Mouse (Mus musculus) right cerebral cortex, postnatal 4 days (tissue): Measurements from ENCODE around the gene Slc4a3.

Source experiments
- DNase-seq: peaks from one replicate; pipeline ENCODE4 v3.0.0-alpha.2; 2022

Gene Slc4a3

DNA sequence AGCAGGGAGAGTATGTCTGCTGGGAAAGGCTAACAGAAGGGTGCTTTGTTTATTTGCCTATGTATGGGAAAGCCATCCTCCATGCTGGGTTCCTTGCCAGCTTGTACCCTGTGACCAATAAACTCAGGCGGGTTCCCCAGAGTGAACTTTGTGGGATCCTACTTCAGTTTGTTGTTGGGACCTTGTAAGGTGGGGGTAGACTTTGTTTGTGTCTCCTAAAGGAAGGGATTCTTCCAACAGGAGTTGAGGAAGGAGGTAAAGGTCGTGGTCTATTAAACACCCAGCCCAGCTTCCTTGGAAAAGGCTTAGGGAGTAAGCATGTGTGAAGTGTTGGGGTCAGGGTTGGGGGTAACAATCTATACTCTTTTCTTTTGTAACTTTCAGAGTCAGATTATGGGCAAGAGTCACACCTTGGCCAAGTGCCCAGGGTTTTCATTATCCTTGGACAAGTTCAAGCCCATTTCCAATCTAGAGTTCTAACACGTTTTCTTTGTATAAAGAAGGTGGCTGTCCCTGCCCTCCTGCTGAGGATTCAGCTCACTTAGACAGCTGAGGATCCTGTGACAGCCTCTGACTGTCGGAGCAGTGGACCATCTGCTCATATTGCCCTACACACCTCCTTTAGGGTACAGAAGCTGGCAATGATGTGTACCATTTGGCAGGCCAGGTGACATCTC is 15.3 kb downstream of the Slc4a3 start:
- DNase-seq: no peak

DNA sequence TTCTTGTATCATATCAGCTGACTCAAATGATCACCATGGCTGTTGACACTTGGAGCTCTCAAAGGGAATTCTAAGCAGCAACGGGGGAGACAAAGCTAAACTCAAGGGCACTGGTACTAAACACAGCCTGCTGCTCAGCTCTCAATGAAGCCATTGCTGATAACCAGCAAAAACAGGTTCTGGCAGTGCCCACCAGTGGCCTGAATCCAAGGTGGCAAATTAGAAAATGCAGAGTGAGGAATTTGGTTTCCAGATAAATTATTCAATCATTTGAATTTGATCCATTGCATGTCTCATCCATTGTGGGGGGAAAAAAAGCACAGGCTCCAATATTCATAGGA is 15.8 kb downstream of the Slc4a3 start:
- DNase-seq: no peak

DNA sequence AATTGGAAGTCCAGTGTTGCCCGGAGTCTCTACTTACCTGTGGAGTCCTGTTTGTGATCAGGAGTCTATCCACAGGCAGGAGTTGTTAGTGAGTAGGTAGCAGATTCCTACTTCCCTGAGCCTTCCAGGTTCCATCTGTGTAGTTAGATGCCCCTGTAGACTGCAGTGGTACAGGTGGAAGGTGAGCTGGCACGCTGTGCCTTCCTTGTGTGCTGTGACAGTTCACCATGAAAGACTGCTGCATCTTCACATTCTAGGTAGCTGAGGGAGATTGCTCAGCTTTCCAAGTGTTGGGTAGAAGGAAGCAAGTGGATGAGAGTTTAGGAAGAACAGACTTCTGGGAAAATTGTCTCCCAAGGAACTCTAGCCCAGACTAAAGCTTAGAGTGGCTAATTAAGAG is 18.0 kb downstream of the Slc4a3 start:
- no peak for DNase-seq

DNA sequence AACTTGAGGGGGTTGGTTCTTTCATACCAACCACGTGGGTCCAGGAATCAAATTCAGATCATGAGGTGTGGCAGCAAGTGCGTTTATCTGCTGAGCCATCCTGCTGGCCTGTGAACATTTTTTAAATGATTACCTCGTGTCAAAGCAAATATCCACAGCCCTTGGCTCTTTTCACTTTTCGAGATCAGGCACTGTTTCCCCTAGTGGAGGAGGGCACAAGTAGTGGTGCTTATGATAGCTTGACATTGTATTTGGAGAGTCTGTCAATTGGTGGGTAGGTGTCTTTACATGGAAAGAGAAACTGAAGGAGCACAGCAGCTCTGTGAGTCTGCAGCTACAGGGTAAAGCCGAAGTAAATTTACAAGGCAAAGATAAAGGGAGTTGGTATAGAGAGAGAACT is 18.9 kb downstream of the Slc4a3 start:
- no peak for DNase-seq

DNA sequence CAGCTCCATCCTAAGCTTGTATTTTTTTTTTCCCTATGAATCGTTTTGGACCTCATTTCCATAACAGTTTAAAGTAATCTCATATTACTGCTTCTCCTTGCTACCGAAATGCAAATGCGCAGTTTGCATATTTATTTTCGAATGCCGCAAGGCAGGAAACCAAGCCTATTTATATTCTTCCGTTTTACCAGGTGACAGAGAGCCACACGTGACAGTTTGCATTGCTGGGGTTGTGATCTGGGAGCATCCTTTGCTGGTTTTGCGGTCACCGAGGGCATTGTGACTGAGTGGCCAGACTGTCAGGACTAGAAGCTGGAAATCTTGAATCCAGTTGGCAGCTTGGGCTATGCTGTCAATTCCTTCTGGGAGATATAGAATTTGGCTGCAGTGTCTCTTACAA is 19.6 kb downstream of the Slc4a3 start:
- no peak for DNase-seq

DNA sequence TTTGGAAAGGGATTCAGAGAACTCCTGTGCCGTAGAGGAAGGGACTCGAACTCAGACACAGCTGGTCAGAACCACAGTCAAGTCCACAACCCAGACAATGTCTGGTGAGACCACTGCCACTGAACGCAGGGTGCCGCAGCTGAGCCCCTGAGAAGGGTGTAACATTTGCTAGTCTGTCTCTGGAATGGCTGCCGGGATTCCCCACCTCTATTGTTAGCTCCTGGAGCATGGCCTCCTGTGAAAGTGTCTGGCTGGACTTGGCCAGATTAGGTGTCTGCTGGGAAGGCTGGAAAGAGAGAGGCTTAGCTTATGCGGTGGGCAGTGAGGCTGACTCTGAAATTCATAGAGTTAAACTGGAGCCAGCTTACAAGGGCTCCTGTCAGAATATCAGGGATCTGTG is 24.3 kb downstream of the Slc4a3 start:
- DNase-seq: no peak

DNA sequence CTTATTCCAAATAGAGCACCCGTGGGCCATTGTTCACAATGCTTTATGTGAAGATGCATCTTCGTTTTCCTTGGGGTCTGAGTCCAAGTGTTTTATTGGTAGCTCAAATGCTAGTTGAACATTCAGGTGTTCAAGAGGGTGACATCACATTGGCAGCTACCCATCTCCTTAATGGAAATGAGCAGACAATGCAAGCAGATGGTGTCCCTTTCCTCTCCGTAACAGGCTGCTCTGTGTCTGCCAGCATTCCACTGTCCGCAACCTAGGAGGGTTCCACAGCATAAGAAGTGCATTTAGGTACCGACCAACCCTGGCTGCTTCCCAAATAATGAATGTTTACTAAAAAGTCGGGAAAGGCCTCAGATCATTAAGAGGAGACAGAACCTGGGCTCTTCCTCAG is 26.7 kb downstream of the Slc4a3 start:
- no peak for DNase-seq

DNA sequence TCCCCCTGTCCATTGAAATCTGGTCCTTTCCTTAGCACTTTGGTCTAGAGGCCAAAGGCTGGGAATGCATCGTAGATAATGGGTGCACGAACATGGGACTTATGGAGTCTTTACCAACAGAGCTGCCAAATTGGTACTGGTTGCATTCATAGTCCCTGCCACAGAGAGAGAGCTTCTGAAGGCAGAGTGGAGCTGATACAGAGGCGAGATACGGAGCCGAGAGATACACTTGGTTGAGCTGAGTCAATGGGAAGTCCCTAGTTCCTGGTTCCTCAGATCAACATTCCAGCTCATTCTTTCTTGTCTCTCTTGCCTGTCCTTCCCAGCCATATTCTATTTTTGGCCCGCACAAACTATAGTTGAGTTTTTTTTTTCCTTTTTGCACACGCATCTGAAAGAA is 27.6 kb downstream of the Slc4a3 start:
- no peak for DNase-seq

DNA sequence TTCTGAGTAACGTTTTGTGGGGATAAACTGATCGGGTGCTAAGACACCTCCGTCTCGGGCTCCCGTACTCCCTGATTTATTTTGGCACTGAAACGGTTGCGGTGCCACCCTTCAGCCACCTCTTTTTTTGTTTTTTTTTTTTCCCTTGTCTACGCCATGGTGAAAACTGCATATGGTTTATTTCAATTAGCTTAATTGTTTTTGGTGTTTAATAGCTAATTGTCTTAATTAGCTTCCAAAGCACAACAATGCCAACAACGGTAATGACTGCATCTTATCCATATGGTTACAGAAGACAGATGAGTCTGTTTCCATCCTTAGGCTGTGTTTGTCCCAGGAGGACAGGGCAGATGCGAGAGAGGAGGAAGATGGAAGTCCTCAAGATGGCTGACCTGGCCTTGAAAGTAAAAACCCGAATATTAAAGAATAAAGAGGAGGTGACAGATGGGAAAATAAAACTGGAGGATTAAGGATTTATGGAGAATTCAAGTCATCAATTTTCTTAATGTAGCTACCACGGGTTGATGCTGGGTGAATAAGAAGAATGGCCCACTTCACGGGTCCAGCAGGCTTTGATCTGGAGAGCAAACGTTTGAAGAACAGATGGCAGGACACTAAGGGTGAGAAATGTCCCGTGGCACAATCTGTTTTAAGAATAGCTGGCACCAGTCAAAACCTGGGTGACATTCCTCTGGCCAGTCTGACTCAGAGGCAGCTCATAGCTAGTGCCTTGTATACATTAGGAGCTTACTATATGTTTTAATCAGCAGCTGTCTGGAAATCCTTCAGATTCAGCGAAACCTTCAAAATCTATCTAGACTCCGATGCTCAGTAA is 28.6 kb downstream of the Slc4a3 start:
- DNase-seq: no peak

DNA sequence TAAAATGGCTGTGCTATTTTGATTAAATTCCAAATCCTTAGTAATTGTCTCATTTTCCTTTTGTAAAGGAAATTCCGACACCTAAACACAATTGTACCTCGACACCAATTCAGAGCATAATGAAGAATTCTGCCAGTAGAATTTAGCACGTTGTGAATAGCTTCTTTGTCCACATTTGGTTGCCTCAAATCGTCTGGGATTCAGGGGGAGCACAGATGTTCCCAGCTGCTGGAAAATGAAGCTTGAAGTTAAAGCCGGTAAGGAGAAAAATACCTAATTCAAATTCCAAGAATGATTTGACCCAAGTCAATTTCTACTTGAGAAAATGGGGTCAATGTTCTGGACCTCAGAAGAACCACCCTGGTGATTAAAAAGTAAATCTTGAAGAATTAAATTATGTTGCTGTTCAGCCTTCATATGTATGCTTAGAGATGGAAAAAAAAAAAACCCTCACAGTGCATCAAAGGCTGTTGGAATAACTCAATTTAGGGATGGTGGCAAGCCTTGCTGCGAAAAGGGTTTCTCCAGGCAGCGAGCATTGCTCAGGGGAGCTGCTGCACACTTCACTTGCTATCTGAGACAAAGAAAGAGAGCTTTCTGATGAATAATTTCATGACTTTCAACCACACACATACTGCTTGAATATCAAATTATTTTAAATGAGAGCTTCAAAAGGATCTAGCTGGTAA is 36.0 kb downstream of the Slc4a3 start:
- no peak for DNase-seq

DNA sequence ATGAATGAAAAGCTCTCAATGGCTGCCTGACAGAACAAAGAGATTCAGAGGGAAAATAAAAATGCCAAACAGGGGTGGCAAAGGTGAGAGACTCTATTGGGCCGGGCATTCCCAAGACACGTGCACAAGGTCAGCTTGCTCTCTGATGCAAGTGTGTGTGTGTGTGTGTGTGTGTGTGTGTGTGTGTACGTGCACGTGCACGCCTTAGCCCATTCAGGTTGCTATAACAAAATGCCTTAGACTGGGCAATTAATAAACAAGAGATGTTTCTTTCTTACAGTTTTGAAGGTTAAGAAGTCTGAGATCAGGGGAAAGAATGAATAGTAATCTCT is 36.5 kb downstream of the Slc4a3 start:
- DNase-seq: no peak

DNA sequence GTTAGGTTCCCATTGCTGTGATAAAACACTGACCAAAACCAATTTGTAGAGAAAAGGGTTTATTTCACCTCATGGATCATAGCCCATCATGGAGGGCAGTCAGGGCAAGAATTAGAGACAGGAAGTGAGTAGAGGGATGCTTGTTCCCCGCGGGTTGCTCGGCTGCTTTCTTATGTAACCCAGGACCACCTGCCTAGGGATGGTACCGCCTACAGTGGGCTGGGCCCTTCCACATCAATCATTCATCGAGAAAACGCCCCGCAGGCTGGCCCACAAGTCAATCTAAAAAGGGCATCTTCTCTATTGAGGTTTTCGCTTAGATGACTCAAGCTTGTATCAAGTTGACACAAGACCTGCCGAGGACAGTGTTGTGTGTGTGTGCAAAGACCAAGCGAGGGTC is 37.0 kb downstream of the Slc4a3 start:
- no peak for DNase-seq

DNA sequence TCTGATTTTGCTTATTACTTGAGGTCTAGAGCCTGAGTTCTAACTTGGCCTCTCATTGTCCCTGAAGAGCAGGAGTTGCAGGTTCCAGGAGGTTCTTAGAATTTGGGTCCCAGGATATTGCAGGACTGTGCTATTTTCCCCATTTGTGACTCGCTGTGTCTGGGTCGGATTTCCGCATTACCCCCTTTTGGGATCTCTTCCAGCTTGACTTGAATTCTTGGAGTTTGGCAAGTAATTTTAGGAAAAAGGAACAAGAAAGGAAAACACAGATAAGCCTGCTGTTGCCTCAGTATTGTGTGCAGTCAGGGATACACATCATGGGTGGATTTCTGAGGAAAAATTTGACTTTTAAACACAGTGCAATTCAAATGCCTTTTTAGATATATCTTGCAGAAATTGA is 40.7 kb downstream of the Slc4a3 start:
- DNase-seq: no peak

DNA sequence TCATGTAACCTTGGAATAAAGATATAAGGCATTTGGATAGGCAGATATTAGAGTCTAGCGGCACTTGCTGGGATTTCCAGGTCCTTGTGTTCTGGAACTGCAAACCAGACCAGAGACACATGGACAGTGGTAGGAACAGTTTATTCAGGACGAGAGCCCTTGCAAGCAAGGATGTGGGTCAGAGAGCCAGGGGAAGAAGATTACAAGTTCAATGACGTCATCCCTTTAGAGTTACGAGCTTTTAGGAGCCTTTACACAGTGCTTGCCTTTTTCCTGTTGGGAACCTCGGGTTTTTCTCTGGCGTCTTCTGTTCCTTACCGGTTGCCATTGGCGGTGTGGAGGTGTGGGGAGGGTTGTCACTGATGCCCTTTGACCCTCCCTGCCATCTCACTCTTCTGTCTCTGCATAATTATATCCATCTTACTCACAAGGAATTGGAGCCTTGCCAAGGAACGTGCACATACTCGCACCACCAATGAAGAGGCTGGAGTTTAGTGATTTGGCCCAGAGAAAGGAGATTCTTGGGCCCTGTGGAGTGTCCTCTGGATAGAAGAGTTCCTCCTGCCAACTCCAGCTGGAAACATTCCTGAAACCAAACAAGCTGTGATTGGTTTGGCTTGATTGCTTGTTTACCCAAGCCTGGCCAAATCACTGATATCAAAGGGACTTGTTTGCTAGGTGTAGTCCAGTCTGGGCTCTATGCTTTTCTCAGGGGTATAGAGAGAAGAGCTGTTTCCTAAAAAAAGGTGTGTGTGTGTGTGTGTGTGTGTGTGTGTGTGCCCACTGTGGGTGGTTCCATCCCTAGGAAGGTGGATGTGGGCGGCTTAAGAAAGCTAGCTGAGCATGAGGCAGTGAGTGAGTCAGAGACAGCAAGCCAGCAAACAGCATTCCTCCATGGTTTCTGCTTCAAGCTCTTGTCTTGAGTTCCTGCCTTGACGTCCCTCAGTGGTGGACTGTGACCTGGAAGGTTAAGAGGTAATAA is 42.0 kb downstream of the Slc4a3 start:
- no peak for DNase-seq

DNA sequence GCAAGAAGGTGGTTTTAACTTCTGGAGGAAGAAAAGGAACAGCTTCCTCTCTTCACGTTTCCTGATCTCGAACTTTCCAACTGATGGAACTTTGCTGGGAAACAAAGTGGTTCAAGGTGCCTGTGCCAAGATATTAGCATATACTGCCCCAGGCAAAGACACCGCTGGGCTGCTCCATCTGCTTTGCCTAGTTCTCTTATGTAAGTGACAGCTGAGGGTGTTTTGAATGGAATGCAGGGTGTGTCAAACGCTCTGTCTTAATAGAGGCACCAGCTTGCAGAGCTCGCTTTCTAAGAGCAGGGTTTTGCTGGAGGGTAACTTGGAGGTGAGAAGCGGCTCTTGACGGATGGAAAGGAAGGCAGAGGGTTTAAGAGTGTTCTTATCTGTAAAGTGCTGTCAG is 42.8 kb downstream of the Slc4a3 start:
- DNase-seq: no peak

DNA sequence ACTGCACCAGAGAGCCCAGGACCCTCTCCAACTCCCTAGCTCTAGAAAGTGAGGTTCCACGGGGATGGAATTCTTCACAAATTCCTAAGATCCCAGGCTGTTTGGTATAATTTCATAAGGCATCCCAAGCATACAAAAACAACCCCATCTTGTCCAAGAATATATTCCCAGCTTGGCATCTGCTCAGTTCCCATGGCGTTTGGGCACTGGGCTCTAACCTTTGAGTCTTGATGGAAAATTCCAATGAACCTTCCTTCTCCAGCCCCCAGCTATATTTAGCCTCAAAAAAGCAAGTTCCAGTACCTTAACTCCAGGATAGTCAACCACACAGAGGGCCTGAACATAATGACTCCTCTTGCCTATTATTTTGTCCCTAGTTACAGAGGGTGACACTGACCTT is 43.9 kb downstream of the Slc4a3 start:
- DNase-seq: no peak

DNA sequence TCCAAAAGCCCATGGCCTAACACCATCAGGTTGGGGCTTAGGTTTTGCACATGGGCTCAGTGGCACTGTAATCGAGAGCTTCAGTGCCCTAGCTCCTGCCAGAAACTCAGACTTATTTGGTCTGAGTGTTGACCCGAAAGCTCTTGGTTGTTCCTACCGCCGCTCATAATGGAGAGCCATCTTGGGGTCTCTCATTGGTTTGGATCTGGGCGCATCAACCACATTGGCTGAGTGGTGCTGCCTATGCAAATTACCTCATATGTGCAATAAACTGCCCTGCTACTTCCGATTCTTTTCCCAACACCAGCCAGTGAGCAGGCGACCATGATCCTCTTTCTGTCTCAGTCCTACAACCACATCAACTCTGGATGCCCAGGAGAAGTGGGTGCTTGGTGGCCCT is 47.9 kb downstream of the Slc4a3 start:
- no peak for DNase-seq

DNA sequence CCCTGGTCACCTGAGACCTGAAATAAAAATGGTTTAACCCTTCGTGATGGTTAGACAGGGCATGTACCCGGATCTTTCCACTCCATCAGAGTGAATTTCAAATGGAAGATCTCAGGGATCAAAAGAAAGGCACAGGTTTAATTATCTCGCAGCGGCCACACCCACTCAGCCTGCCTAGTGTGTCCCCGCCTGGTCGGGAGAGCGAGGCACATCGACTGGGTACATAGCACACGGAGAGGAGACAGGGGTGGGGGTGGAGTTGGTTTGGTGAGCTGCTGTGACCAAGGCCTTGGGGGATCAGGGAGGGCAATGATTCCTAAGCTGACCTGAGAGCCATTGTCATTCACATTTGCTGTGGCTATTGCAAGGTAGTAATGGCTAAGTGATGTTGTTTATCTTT is 48.8 kb downstream of the Slc4a3 start:
- no peak for DNase-seq

DNA sequence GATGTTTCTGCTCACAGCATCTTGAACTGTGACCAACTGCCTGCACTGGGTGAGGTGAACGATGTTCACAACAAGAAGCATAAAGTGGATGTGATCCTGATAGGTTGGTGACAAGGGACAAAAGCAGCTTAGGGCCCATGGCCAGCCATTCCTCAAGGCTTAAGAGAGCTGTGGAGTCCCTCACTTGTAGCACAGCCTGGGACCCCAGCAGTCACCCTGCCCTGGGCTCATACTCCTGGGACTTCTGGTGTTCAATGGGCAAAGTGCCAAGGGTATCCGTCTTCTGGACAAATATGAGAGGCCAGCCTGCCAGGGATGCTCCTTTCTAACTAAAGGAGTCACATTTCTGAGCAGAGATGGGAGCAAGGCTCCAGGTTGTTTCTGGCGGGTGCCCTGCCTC is 49.9 kb downstream of the Slc4a3 start:
- DNase-seq: no peak

DNA sequence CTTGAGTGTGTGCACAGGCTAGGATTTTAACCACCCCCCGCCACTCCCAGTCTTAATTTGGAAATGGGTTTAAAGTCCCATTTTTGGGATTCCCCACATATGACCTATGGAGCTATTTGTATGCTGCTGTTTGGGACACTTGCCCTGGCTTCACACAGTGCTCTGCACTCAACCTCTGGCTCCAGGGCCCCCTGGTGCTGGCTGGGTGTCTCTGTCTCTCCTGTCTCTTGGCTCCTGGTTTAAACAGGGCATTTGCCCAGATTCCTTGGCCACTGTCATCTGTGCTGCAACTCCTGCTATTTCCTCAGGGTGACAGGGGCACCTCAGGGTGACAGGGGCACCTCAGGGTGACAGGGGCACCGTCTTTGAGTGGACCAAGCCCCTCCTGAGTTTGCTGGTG is 50.8 kb downstream of the Slc4a3 start:
- no peak for DNase-seq

DNA sequence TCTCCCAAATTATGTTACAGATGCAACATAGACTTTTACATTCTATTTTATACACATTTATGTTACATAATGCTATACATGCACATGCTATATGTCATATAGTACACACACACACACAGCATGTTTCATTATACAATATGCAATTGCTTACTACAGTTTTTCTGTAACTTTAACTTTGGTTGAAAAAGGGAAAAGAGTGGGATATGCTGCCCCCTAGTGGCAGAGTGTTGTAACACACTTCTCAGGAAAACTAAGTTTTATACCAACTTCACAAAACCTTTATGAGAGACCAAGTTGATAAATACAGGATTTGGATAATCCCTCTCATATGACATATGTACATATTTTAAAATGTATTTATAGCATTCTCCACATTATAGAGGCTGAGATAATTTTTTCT is 51.6 kb downstream of the Slc4a3 start:
- peak; percentile 79 for DNase-seq

DNA sequence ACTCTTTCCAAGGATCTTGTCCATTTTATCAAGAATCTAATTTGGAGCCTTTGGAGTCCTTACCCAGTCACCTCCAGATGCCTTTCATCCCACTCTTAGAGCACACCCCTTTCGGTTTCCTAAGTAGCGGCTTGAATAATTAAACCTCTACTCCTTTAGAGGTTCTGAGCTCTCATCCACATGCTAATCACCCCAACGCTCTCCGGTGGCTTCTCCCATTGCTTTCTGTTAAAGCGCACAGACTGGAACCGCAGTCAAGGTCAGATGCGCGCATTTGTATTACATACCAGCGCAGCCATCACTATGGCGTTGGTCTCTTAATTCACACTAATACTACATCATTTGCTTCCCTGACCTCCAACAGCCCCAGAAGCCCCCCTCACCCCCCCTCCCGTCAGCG is 55.7 kb downstream of the Slc4a3 start:
- DNase-seq: no peak

DNA sequence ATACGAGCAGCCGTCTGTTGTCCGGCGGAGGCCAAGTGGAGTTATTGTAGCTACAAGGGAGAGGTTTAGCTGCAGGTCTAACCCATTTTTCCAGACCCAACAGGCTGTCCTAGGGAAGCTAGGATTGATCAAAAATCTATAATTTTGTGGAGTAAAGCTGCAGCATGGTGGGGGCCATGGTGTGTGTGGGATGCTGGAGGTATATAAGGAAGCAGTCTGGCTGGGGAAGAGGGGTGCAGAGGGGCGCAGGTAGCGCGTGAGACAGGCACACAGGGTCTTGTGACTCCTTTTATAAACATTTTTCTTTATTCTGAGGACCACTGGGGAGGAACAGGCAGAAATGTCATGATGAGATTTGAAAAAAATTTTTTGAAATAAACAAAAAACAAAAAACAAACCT is 57.5 kb downstream of the Slc4a3 start:
- DNase-seq: no peak
